Mouse (Mus musculus) midbrain, postnatal 0 days (tissue): Measurements from ENCODE around the gene Gm16867. TPM values are rescaled to one million over a fixed set of nuclear protein-coding genes. Genes with fewer than 3 reads are reported as not detected.

Experiments
- polyA plus RNA-seq: library from polyadenylated mRNA; unstranded; fragments of >200 nt; fragmentation: Nextera tagmentation; extraction: Ambion mirVana; gene quantifications from 2 replicates; pipeline ENCODE4 v1.2.1, GENCODE M21; 2015
- total RNA-seq: library from RNA; depleted of rRNA; stranded (reverse); fragments of >200 nt; gene quantifications from 2 replicates; pipeline ENCODE4 v1.2.3, GENCODE M21; 2014; rRNA removed

Gm16867 gene
- total and polyA plus RNA-seq, 2 experiments from 2014 or later: not detected

Other genes with a start within 250 kb of the Gm16867 start
- gene Synb, start 209.1 kb downstream of the Gm16867 start, total RNA-seq: not detected in 2 replicates
- not detected in 2 replicates for gene Synb, start 209.1 kb downstream of the Gm16867 start, polyA plus RNA-seq
- gene Gm27179, start 9.2 kb upstream of the Gm16867 start, total RNA-seq: not detected in 2 replicates
- not detected in 2 replicates for gene Gm27179, start 9.2 kb upstream of the Gm16867 start, polyA plus RNA-seq
- 16.2 and 16.6 TPM in 2 replicates for gene Entpd4b, start 52.1 kb upstream of the Gm16867 start, total RNA-seq
- 12.8 and 13.9 TPM in 2 replicates for gene Entpd4b, start 52.1 kb upstream of the Gm16867 start, polyA plus RNA-seq